Mouse (Mus musculus) gastrocnemius, adult 2 months (tissue): ENCODE measurements at regions not wholly inside any gene's neighbourhood (a gene's known extent, or its start where the extent isn't known, plus 50 kb on each side); places are given as distances from the start of the nearest gene placed in this dataset.

Experiments used
- DNase-seq: peaks from one replicate; pipeline ENCODE4 v3.0.0; 2022
- H3K27ac ChIP-seq: fragments of 200-600 bp; 2 replicates; pipeline ENCODE4 v1.8.1; 2022; ENCODE audit warnings: mild to moderate bottlenecking
- H3K4me3 ChIP-seq: fragments of 200-600 bp; 2 replicates; pipeline ENCODE4 v1.8.1; 2022; ENCODE audit warnings: mild to moderate bottlenecking, moderate library complexity
- CTCF ChIP-seq: fragments of 200-600 bp; IDR thresholded peaks from 2 replicates; pipeline ENCODE4 v1.8.1; 2022; ENCODE audit warnings: antibody characterized with exemption, mild to moderate bottlenecking, moderate library complexity
- intact Hi-C: fragments of 180-260 bp; cut with DNase I; formaldehyde crosslinking; loops from one replicate; pipeline ENCODE4 v1.15.1; 2025

GRCm38 (mm10) chr10:8027023-8027422 lies 71.0 kb upstream of the Tab2 start:
- intact Hi-C loops, result no loop called here
- Histone ChIP-seq H3K27ac (no peak overlapping the region), H3K4me3 (no peak overlapping the region)
- no peak for TF ChIP-seq CTCF
- DNase-seq, result no peak

GRCm38 (mm10) chr10:8023741-8024140 lies 67.7 kb upstream of the Tab2 start:
- intact Hi-C loops, result no loop called here
- Histone ChIP-seq H3K27ac (no peak overlapping the region), H3K4me3 (no peak overlapping the region)
- no peak for DNase-seq
- TF ChIP-seq CTCF, result no peak

- intact Hi-C loops, result no loop called here
- Histone ChIP-seq H3K27ac (no peak overlapping the region), H3K4me3 (no peak overlapping the region)
- no peak for TF ChIP-seq CTCF
- DNase-seq, result no peak
Observed at GRCm38 (mm10) chr10:8021971-8022370, 65.9 kb upstream of the Tab2 start.

GRCm38 (mm10) chr10:8020916-8021705 lies 65.1 kb upstream of the Tab2 start:
- no peak for DNase-seq
- intact Hi-C loops, result no loop called here
- TF ChIP-seq CTCF, result no peak
- Histone ChIP-seq H3K27ac (no peak overlapping the region), H3K4me3 (no peak overlapping the region)

GRCm38 (mm10) chr10:8020113-8020512 lies 64.1 kb upstream of the Tab2 start:
- no peak for TF ChIP-seq CTCF
- intact Hi-C loops, result no loop called here
- Histone ChIP-seq H3K4me3 (no peak overlapping the region), H3K27ac (no peak overlapping the region)
- DNase-seq, result no peak

GRCm38 (mm10) chr10:8018229-8019026 lies 62.4 kb upstream of the Tab2 start:
- TF ChIP-seq CTCF, result no peak
- intact Hi-C loops, result no loop called here
- Histone ChIP-seq H3K27ac (no peak overlapping the region), H3K4me3 (no peak overlapping the region)
- DNase-seq, result no peak

- Histone ChIP-seq H3K27ac (no peak overlapping the region), H3K4me3 (no peak overlapping the region)
- intact Hi-C loops, result no loop called here
- no peak for TF ChIP-seq CTCF
- no peak for DNase-seq
Observed at GRCm38 (mm10) chr10:8016741-8017140, 60.7 kb upstream of the Tab2 start.

- no peak for TF ChIP-seq CTCF
- Histone ChIP-seq H3K27ac (no peak overlapping the region), H3K4me3 (no peak overlapping the region)
- no peak for DNase-seq
- intact Hi-C loops, result no loop called here
Observed at GRCm38 (mm10) chr10:8011744-8012143, 55.7 kb upstream of the Tab2 start.

- intact Hi-C loops, result no loop called here
- no peak overlapping the region for H3K27ac ChIP-seq
- no peak overlapping the region for H3K4me3 ChIP-seq
- TF ChIP-seq CTCF, result no peak
- DNase-seq, result no peak
Observed at GRCm38 (mm10) chr10:8011138-8011537, 55.1 kb upstream of the Tab2 start.

- no peak for DNase-seq
- TF ChIP-seq CTCF, result no peak
- Histone ChIP-seq H3K4me3 (no peak overlapping the region), H3K27ac (no peak overlapping the region)
- intact Hi-C loops, result no loop called here
Observed at GRCm38 (mm10) chr10:8009855-8010254, 53.8 kb upstream of the Tab2 start.

GRCm38 (mm10) chr10:8007990-8008368 lies 51.9 kb upstream of the Tab2 start:
- DNase-seq, result no peak
- Histone ChIP-seq H3K27ac (no peak overlapping the region), H3K4me3 (no peak overlapping the region)
- intact Hi-C loops, result no loop called here
- no peak for TF ChIP-seq CTCF

GRCm38 (mm10) chr10:8007286-8007989 lies 51.4 kb upstream of the Tab2 start:
- intact Hi-C loops, result no loop called here
- DNase-seq, result no peak
- no peak for TF ChIP-seq CTCF
- Histone ChIP-seq H3K4me3 (no peak overlapping the region), H3K27ac (no peak overlapping the region)
